8 mouse cellular contexts compared by ENCODE assay signal in genomic region chr17:80373726-80374096, GRCm38 (mm10). TPM values are rescaled to one million over a fixed set of nuclear protein-coding genes. Genes with fewer than 3 reads are reported as not detected.
DNase-seq lines count a peak whose midpoint lies in the region; ATAC-seq and TF ChIP-seq lines count a peak whose summit lies in the region.

No protein-coding gene starts in this region.

- H3K4me1 ChIP-seq in heart, embryonic 10.5 days, result peaks cover 13% of the 10 kb centered on the region
- H3K4me1 ChIP-seq in ES-Bruce4 (ENCODE audit: control insufficient read depth, insufficient read depth, low read length), result no peaks in the 10 kb centered on the region
- peaks cover 4% of the 10 kb centered on the region; the same call in 1 of the 2 replicates for H3K4me1 ChIP-seq in forebrain, postnatal 0 days (ENCODE audit: insufficient read depth)
- peaks cover 11% of the 10 kb centered on the region for H3K4me1 ChIP-seq in liver, postnatal 0 days (ENCODE audit: insufficient read depth)

- no peaks in the 10 kb centered on the region for H3K9me3 ChIP-seq in heart, embryonic 10.5 days
- no peaks in the 10 kb centered on the region for H3K9me3 ChIP-seq in ES-Bruce4 (replicated peaks; ENCODE audit: control insufficient read depth, insufficient read depth, low read length, poor library complexity, severe bottlenecking)
- H3K9me3 ChIP-seq in forebrain, postnatal 0 days (ENCODE audit: low read length), result no peaks in the 10 kb centered on the region
- no peaks in the 10 kb centered on the region for H3K9me3 ChIP-seq in liver, postnatal 0 days (ENCODE audit: low read length)

- peak overlapping the region; percentile 93 for H3K27ac ChIP-seq in heart, embryonic 10.5 days
- no peak overlapping the region for H3K27ac ChIP-seq in ES-Bruce4 (ENCODE audit: insufficient read depth, low read length)
- H3K27ac ChIP-seq in forebrain, postnatal 0 days (ENCODE audit: low read depth, low read length), result peak overlapping the region; percentile 86
- 0 out of 2 replicates have a peak overlapping the region, but pooled peaks have one; percentile 41 for H3K27ac ChIP-seq in liver, postnatal 0 days (ENCODE audit: low read depth)

- TF ChIP-seq CTCF in ES-Bruce4 (IDR thresholded peaks at IDR 0.05; ENCODE audit: low read depth, low read length), result no peak
- TF ChIP-seq CTCF in forebrain, postnatal 0 days (IDR thresholded peaks at IDR 0.05; ENCODE audit: low read depth), result no peak
- no peak for TF ChIP-seq CTCF in liver, postnatal 0 days (IDR thresholded peaks at IDR 0.05; ENCODE audit: low read depth)

- DNase-seq in heart, embryonic 10.5 days (ENCODE audit: low spot score), result no peak
- no peak for DNase-seq in heart, adult 18-20 months
- no peak for DNase-seq in forebrain, postnatal 0 days
- no peak for DNase-seq in liver, postnatal 0 days
- DNase-seq in T-cell, adult 2 months (ENCODE audit: low spot score), result no peak
- DNase-seq in urinary bladder, adult 2 months (ENCODE audit: low spot score), result no peak
- DNase-seq in adrenal gland, adult 2 months, result no peak

- peak overlapping the region; percentile 67 for H3K4me3 ChIP-seq in heart, embryonic 10.5 days
- H3K4me3 ChIP-seq in ES-Bruce4 (ENCODE audit: low read depth, low read length), result peak overlapping the region; percentile 1
- peak overlapping the region; percentile 53 for H3K4me3 ChIP-seq in forebrain, postnatal 0 days (ENCODE audit: low read depth, low read length)
- peak overlapping the region; percentile 42 for H3K4me3 ChIP-seq in liver, postnatal 0 days (ENCODE audit: low read depth, low read length)

- ATAC-seq in forebrain, postnatal 0 days, result peak; percentile 80
- peak; percentile 60 for ATAC-seq in liver, postnatal 0 days

- peak overlapping the region; percentile 74 for H3K4me2 ChIP-seq in forebrain, postnatal 0 days (ENCODE audit: low read depth)
- H3K4me2 ChIP-seq in liver, postnatal 0 days (ENCODE audit: low read depth, low read length), result peak overlapping the region; percentile 72

- no peak for TF ChIP-seq POLR2A in ES-Bruce4 (IDR thresholded peaks at IDR 0.05; ENCODE audit: insufficient read depth, low read length)

- no peak for TF ChIP-seq EP300 in ES-Bruce4 (IDR thresholded peaks at IDR 0.05; ENCODE audit: insufficient read depth, low read depth, low read length)
- TF ChIP-seq EP300 in liver, postnatal 0 days (IDR thresholded peaks at IDR 0.05; ENCODE audit: low read depth), result no peak

- peaks cover 35% of the 10 kb centered on the region for H3K27me3 ChIP-seq in heart, embryonic 10.5 days (ENCODE audit: insufficient read depth, poor library complexity, severe bottlenecking)
- H3K27me3 ChIP-seq in ES-Bruce4 (ENCODE audit: control insufficient read depth, insufficient read depth, low read length, poor library complexity, severe bottlenecking), result peaks cover 10% of the 10 kb centered on the region
- H3K27me3 ChIP-seq in forebrain, postnatal 0 days (ENCODE audit: insufficient read depth, low read length), result no peaks in the 10 kb centered on the region
- 0 out of 2 replicates have a peak, but pooled peaks cover 7% of the 10 kb centered on the region for H3K27me3 ChIP-seq in liver, postnatal 0 days (ENCODE audit: insufficient read depth, low read length)

- WGBS in heart, embryonic 10.5 days, result 22% methylated on average over 29 of the region's 29 CpGs
- WGBS in forebrain, postnatal 0 days, result 16% methylated on average over 29 of the region's 29 CpGs
- 21% methylated on average over 29 of the region's 29 CpGs for WGBS in liver, postnatal 0 days (ENCODE audit: insufficient replicate concordance)

- peak overlapping the region; percentile 77 for H3K9ac ChIP-seq in ES-Bruce4 (ENCODE audit: low read depth, poor library complexity, severe bottlenecking)
- peak overlapping the region; percentile 73 for H3K9ac ChIP-seq in forebrain, postnatal 0 days
- peak overlapping the region; percentile 54 for H3K9ac ChIP-seq in liver, postnatal 0 days (replicated peaks)

- no peaks in the 10 kb centered on the region for H3K36me3 ChIP-seq in heart, embryonic 10.5 days
- no peaks in the 10 kb centered on the region for H3K36me3 ChIP-seq in ES-Bruce4 (ENCODE audit: control insufficient read depth, insufficient read depth, low read length, poor library complexity, severe bottlenecking)
- H3K36me3 ChIP-seq in forebrain, postnatal 0 days (ENCODE audit: insufficient read depth), result no peaks in the 10 kb centered on the region
- H3K36me3 ChIP-seq in liver, postnatal 0 days (replicated peaks; ENCODE audit: insufficient read depth, low read length), result no peaks in the 10 kb centered on the region

RNA-seq across cellular contexts. Expression of gene Gm10190, which starts 0.4 kb away (rescaled TPM):
- 0.89 TPM in 1 of 2 replicates, not detected in the other for polyA plus RNA-seq in heart, embryonic 10.5 days (2016; fragmentation: Nextera tagmentation; extraction: Ambion mirVana)
- total RNA-seq in heart, adult 18-20 months (2021), result not detected
- not detected in 2 replicates for polyA plus RNA-seq in ES-Bruce4 (2011; ENCODE audit: insufficient read depth, insufficient read length, low read depth, missing spikeins)
- total RNA-seq in forebrain, postnatal 0 days (2014; rRNA removed), result not detected in 2 replicates
- 3.5 and 3.9 TPM in 2 replicates for polyA plus RNA-seq in forebrain, postnatal 0 days (2015; fragmentation: Nextera tagmentation; extraction: Ambion mirVana)
- polyA plus RNA-seq in liver, postnatal 0 days (2015; fragmentation: Nextera tagmentation; extraction: Ambion mirVana), result 0.51 and 0.92 TPM in 2 replicates
- polyA plus RNA-seq in urinary bladder, adult 2 months (2012; rRNA removed), result not detected in 2 replicates
- not detected for total RNA-seq in adrenal gland, adult 2 months (2021)
- not detected in 2 replicates for polyA plus RNA-seq in adrenal gland, adult 2 months (2012; rRNA removed)

Comparison
In these comparisons a context has a peak if more than half of its experiments do, and no peak if none do; other contexts are left out.
1. H3K4me3 ChIP-seq: peak in every context shown above with its lines; median percentile 67 in heart, embryonic 10.5 days; 53 in forebrain, postnatal 0 days; 42 in liver, postnatal 0 days; 1 in ES-Bruce4.